Mouse (Mus musculus) thymus, postnatal 36 days (tissue): Measurements from ENCODE around the gene Wiz.

Experiments used
- DNase-seq, 2 experiments: peaks; one replicate each; pipeline ENCODE4 v3.0.0; 2022; ENCODE audit warnings: mixed read lengths in 2 of 2

Gene Wiz

DNA sequence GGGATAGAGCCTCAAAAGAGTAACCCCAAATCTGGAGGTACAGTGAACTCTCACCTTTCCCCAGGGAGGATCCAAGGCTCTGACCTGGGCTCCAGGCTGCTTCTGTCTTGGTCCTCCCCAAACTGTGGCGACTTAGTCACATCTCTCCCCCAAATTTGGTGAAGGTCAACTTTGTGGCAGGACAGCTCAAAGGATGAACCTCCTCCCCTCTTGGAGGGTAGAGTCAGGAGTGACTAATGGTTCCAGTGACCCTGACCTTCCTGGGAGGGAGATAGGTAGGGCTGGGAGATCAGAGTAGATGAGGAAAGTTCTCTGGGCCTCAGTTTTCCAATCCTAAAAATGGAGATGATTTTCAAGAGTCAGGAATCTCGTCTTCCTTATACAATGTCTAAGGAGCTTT, 10.5 kb downstream of the Wiz start:
- no peak for DNase-seq

DNA sequence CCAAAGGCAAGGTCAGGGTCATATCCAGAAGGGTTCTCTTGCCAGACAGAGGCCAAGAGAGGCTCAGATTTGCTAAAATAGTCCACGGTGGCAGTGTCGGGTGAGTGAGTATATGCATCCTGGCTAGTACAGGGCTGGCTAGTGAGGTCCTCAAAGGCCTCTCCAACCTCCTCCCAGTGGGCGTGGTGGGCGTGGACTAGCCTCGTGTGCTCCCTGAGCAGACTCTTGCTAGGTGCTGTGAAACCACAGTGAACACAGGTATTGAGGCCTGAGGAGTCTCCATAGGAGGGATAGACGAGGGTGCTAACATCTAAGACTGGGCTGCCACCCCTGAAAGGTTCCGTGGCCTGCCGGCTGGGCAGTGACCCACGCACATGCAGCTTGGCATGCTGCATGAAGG, 12.1 kb downstream of the Wiz start:
- DNase-seq: no peak

DNA sequence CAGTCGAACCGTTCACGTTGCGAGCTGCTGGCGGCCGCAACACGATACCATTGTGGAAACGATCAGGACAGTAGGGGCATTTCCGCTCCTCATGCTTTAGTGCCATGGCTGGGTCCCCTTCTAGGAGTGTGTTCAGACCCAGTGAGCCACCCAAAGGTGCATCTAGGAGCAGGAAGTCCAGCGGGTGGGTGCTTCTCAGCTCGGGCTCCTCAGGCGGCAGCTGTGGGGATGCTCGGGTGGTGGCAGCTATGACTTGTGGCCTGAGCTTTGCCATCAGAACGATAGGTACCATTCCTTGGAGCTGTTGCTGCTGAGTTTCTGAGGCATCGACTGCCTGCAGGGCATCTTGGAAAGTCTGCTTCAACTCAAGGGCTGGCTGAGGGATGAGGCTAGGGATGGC, 12.8 kb downstream of the Wiz start:
- DNase-seq: no peak

DNA sequence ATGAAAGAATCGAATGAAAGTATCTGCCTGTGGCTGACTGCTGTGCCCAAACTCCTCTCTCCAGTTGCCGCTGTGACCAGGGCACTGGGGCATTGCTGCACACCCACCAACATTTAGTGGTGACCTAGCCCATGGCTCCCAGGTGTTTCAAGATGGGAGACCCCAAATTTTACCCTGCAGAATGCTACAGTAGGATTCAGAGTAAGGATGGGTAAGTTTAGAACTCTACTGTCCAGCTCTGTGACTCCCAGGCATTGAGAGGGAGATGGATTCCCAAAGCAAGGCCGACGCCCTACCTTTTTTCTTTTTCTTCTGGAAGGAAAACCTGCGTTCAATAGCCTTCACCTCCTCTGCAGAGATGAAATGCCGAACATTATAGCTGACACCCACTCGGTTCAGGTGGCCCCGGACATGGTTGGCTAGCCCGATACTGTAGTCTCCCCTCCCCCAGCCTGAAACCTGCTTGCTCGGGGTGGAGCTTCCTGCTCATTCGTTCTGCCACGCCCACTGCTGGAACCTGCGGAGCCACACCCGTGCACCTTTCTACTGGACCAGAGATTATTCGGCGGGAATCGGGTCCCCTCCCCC, 20.2 kb downstream of the Wiz start:
- no peak for DNase-seq

DNA sequence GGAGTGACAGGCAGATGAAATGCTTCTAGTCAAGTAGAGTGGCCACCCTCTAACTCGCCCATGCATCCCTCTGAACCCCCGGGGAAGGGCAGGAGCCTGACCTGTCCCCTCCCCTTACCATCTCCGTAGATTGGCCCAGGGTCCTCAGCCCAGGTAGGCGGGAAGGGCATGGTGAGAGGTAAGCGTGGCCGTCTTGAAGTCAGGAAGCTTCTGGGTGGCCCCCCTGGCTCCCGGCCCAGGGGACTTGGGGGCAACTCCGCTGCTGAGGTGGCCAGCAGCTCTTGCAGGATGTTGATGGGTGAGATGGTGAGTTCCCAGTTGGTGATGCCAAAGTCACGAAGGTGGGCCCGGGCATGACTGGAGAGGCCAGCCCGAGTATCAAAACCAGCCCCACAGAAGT, 21.5 kb downstream of the Wiz start:
- DNase-seq: no peak

DNA sequence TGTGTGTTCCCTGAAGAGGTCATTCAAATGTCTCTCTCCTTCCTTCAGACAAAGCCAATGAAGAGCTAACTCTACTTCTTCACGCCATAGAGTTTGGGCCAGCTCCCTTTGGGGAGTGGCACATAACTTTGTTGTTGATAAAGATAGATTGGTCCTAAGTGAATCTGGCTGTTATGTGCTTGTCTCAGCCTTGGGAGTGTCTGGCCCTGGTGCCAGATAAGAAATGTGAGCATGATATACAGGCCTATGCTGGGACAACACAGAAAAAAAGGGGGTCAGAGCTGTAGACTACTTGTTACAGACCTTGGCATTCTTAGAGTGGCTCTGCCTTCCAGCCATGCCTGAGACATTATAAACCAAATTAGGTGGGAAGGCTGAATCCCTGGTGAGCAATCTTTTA, 23.9 kb downstream of the Wiz start:
- DNase-seq: no peak

DNA sequence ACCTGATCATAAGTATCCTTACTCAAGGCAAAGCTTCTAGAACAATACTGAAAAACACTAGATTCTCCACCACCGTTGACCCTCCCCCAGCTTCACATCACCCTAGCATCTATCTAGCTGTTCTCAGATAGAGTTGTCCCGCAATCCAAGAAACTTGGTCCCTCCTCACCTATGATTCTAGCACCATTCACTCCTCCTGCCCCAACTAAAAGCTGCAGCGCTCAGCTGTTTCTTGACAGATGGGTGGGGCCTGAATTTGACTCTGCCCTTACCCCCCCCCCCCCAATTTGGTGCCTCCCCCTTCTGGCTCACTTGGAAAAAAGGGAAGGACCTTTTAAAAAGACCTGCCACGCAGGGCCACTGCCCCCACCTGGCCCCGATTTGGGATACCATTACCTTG, 24.4 kb downstream of the Wiz start:
- no peak for DNase-seq

DNA sequence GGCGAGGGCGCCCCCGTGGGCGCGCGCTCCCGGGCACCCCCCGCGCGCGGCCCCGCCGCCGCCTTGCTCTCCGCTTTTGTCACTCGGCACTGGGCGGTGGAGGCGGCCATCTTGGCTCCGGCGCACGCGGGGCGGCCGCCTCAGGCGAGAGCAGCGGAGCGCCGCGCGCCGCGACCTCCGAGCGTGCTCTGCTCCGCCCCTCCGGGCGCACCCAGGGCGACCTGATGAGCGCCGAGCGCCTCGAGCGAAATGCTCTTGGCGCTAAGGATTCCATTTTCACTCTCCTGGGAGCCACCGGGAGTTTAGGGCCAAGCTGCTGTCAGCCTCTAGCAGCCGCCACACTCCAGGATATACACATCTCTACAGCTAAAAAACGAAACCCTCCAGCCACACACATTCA, 24.9 kb downstream of the Wiz start:
- peak; percentile 78 to 85 for DNase-seq

DNA sequence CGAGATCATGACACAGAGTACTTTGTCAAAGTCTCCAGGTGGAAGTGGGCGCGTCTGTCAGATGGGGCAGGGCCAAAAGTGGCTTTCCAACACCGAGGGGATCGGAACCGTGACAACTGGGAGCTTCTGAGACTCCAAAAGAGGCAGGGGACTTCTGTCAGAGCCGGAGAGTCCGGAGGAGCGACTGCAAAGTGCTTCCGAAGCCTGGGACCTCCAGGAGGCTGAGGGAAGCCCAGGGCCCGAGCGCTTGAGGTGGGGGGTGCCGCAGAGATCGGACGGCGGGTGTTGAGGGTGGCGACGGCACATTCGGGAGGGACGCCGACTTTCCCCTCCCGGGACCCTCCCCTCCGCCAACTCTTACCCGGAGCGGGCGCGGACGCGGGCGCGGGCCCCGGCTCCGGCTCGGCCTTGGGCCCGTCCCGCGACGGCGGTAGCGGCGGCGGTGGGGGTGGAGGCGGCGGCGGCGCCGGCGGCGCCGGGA, 25.4 kb downstream of the Wiz start:
- peak in 1 of 2 experiments; percentile 16 for DNase-seq

DNA sequence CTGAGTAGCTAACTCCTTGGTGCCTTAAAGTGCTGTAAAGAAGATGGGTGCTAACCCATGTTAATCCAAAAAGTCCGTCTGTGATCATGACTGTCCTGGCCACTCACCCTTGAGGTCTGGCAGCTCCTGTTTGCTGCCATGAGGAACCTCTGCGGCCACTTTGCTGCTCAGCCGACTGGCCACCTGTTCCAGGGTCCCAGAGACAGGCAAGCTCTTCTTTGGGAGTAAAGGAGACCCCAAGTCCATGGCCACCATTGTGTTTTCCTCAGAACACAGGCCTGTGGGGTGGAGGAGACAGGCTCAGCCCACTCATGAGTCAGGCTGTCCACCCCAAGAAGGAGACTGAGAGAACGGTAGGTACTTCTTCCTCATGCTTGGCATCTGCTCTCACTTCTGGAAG, 26.6 kb downstream of the Wiz start:
- DNase-seq: no peak

DNA sequence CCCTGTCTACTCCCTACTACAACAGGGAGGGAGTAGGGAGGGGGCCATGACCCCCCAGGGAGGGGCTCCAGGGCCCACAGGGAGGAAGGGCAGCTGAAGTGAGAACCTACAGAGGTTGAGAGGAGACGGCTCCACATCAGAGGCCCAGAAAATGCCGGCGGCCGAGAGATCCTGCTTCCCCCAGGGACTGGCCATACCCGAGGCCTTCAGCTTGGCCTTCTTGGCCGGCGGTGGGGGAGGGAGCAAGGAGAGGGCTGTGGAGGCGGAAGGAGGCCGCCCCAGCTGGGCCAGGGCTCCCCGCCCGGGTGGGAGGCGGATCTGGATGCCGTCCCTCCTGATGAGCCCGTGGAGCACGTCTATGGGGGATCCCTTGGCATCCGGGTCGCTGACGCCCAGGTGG, 29.3 kb downstream of the Wiz start:
- no peak for DNase-seq

DNA sequence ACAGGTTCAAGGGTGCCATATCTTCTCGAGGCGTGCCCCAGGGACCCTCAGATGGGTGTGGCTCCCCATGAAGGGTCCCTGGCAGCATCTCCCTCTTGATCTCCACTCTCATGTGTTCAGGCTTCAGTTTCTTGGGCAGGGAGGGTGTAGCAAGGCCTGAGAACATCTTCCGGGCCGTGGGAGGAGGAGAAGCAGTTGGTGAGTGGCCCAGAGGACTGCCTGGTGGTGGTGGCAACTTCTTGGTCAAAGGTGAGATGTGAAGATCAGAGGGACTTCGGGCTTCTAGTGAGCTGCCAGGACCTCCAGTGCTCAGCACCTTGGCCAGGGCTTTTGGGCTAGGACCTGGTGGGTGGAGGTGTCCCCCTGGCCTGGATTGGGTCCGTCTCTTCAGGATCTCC, 30.3 kb downstream of the Wiz start:
- no peak for DNase-seq

DNA sequence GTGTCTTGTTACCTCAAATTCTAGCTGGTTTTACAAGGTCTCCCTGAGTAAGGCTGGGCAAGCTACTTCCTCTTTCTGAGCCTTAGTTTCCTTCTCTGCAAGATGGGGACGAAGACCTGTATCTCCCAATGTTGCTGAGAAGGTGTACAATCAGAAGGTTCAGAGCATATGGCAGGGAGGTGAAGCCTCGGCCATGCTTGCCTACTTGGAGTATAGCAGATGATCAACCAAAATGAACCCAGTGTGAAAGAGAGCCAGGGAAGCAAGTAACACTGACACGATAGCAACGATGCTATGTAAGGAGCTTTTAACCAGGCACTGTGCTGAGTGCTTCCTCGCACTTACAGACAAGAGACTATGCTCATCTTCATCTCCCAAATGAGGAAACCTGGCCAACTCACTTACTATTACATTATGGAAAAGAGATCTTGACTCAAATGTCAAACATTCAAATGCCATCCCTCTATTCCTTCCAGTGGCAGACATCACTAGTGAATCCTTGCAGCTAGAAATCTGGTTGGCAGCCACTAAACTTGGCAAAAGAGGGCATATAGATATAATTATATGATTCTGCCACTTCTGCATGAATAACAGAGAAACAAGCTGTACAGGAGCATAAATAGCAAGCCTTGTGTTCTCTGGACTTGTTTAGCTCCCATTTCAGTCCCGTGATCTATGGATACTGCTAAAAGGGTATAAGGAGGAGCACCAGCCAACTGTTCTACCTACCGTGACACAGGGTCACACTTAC, 30.9 kb downstream of the Wiz start:
- no peak for DNase-seq

DNA sequence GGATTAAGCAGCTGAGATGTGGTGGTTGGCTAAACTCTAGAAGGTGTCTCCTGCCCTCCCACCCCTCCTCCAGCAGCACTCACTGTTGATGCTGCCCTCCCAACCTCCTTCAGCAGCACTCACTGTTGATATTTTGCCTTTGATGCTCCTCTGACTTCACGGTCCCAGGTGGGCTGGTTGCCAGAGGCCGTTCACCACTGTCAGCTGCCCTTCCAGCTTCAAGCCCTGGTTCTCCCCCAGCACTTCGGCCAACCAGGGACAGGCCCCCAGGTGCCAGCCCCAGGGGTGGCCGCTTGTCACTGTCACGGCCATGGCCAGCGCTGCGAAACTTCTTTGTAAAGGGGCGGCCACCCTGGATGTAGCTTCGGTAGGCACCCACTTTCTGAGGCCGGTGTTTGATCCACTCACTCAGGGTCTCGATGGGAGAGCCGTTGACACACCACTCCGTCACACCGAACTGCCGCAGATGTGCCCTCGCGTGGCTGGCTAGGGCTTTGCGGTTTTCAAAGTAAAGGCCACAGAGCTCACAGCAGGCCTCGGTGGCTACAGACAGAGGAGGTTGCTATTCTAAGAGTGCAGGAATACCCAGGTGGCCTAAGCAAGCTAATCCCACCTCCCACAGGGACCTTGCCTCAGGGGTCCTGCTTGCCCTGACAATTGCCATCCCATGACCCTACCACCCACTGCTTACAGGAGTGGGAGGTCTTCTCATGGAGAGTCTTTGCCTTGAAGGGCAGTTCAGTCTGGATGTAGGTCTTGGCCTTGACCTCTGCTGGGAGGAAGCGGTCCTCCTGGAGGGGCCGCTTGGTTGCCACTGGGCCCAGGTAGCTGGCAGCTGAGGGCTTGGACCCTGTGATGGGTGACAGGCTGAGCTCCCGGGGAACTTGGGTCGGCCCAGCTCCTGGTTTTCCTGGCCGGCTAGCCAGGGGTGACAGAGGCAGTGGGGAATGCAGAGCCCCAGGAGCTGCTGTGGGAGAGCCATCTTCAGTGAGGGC, 32.2 kb downstream of the Wiz start:
- DNase-seq: no peak

DNA sequence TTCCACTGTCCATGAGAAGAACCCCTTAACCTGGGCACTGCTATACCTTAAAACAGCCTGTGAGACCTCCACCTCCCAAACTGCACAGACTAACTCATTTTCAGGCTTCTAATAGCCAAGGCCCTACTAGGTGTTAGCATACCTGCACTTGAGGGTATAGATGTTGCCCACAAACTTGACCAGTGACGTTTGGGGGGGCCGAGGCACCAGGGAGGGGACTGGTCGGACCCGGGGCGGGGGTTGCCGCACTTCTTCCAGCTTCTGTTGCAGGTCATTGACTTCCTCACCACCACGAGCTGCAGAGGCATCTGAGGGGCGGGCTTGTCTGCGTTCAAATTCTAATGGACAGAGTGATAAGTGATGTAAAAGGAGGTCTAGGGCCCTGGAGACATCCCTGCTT, 33.0 kb downstream of the Wiz start:
- no peak for DNase-seq

DNA sequence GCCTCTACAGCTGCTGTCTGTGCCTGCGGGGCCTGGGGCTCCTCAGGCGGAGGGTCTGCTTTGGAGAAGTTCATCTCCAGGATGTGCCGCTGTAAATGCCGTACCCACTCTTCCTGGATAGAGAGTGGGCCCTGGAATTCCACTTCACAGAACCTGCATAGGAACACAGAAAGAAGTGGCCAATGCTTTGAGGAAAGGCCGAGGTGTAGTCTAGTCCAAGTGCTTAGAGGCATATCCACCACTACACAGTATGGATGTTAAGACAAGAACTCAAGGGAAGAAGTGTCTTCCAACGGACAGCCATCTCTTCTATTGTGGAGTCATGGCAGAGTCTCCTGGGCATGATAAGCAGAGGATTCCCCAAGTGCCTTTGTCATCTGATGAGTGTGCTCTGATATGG, 34.2 kb downstream of the Wiz start:
- no peak for DNase-seq

DNA sequence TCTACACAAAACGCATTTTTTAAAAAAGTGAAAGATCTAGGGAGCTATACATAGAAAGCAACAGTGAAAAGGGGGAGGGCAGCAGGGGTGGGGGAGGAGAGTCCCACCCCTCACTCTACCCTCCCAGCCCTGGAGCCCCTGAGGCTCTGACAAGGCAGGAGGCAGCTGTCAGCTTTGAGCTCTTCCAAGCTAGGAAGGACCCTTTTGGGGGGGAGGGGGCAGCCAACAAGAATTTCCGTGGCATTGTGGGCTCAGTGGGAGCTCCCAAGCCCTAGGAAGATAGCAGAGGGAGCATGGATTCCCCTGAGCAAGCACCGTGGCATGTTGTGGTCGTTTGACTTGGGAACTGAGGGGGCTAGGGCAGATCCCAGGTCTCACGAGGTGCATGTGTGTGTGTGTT, 35.0 kb downstream of the Wiz start:
- DNase-seq: no peak

DNA sequence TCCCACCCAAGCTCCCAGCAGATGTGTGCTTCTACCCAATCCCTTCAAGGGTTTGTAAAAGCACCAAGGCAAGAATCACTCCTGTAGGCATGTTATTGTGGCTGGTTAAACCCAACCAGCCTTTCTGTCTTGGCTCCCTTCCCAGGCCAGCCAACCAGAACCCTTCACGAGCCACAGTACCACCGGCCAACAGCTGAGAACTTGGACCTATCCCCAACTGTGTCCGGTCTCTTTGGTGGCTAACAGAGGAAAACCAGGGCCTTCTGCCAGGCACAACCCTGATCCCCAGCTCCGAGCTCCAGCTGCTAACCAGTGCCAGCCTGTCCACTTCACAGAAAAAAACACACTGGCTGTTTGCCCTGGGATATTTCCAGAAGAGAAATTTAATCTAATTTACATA, 35.5 kb downstream of the Wiz start:
- DNase-seq: no peak

DNA sequence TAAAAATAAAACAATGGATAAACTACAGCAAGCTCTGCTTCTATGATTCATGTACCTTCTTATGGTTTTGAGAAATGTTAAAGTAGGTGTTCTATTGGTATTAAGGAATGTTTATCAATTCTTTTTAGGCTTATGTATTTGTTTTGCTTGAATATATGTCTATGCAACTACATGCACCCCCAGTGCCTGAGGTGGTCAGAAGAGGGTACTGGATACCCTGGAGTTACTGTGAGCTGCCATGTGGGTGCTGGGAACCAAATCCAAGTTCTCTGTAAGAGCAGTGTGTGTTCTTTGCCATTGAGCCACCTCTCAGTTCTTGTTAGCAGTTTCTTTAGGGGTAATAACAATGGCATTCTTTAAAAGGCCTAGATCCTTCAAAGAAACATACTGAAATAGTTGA, 37.5 kb downstream of the Wiz start:
- no peak for DNase-seq

DNA sequence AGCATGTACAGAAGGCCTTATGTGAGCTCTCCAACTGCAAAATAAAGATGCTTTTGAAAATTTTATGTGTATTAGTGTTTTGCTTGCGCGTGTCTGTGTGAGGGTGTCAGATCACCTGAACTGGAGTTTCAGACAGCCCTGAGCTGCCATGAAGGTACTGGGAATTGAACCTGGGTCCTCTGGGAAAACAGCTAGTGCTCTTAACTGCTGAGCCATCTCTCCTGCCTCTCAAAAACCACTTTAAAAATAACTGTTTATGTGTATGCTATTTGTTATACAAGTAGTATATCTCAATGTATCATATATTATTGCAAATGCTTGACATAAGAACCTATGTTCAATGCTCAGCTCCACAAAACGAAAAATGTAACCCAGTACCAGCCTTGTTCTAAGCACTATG, 38.0 kb downstream of the Wiz start:
- DNase-seq: no peak

DNA sequence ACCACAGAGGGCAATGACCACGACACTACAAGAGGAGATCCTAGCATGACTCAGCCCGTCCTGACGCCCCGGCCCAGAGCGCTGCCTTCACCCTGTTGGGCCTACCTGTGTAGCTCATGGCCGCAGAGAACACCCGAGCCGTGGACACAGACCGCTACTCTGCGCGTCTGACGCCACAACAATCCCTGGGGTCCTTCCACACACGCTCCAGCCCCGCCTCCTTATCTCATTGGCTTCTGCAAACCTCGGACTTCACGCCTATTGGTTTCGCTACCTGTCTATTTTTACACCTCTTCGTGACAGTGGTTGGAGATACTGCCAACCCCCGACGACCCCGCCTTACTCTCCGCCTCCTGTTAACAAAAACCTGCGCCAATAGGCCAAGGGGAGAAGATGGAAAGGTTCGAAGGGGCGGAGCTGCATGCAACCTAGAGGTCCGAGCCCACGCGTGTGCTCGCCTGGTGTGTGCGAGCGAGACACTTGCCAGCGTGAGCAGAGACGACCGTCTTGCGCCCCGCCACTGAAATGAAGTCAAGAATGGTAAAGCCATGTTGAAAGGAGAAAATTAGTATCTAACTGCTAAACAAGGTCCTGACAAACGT, 38.8 kb downstream of the Wiz start, which contains the start of gene Akap8l:
TSS of gene Akap8l (minus strand) at position 226 of the 602 bp plus-strand sequence.
- peak; percentile 91 to 95 for DNase-seq

DNA sequence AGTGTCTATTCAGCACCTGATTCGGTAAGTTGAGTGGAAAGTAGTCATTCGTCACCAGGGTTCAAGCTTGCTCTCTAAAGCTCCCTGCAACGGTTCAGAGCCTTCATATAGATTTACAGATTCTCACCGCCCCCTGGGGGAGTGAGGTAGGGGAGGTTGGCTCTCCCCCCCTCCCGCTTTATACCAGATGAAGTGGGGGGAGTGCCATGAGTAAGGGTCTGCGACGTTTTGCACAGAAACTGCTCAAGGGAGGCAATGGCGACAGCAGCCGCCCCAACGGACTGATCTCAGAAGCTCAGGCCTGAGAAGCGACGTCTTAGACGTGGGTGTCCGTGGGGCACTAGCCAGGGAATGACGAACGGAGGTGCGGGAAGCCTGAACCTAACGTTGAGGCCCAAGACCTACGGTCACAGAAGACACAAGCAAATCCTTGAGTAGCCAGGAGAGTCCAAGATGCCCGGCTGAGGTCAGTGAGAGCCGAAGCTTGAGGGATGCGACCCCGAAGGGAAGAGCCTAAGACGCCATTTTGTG, 39.3 kb downstream of the Wiz start:
- no peak for DNase-seq
